Mouse (Mus musculus): ENCODE measurements around the gene Nit2.

- TF ChIP-seq POLR2A (IDR thresholded peaks at IDR 0.05; ENCODE audit: borderline replicate concordance, extremely low read depth, low read depth, low read length) (no peak), CTCF (IDR thresholded peaks at IDR 0.05; ENCODE audit: insufficient read depth, low read length) (no peak)
These were observed 10.5 kb upstream of the Nit2 start for GRCm38 (mm10) chr16:57177664-57178063.
